Mouse (Mus musculus): ENCODE measurements around the gene Oas1c.
"Not testable (repeated sequence)": the region's sequence is repeated elsewhere in the genome, so short reads cannot be mapped to it uniquely, and the experiment has no call there.

Gene Oas1c

DNA sequence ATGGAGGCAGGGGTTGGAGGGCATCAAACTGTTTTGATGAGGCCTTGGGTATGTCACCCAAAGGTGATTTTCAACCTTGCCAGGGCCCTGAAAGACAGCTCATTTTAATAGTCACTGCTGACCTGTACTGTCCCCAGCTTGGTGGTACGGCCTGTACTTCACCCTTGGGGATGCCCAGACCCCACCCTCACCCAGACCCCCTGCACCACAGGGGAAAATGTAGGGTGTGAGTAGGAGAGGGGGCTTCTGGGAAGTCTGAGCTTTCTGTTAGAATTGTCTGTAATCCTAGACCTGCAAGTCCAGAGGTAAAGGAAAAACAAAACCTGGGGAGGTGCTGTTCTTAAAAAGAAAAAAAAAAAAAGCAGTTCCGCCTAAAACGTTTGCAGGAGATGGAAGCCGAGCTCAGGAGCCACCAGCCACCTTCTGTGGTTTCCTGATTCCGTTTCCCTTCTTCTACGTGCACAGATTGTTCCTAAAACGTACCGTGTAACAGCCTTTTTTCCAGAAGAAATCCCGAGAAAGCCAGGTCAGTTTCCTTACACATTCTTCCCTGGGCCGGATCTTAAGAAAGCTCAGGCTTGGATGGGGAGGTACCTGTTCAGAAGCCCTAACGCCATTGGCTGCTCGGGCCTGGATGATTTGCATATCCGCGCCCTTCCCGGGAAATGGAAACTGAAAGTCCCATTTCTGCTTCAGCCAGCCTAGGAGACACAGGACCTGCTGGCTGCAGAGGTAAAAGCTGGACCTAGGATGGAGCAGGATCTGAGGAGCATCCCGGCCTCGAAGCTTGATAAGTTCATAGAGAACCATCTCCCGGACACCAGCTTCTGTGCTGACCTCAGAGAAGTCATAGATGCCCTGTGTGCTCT is at the start of gene Oas1c:
Gene Oas1c (minus strand): TSS at position 564 of the 869 bp plus-strand sequence.
- in situ Hi-C loops (cut with MboI; ENCODE audit: low pct_unique_long_range_greater_than_20kb in 1 of 2, low sequenced_read_pairs in 2 of 2, unreplicated experiment in 1 of 2): no loop called here

DNA sequence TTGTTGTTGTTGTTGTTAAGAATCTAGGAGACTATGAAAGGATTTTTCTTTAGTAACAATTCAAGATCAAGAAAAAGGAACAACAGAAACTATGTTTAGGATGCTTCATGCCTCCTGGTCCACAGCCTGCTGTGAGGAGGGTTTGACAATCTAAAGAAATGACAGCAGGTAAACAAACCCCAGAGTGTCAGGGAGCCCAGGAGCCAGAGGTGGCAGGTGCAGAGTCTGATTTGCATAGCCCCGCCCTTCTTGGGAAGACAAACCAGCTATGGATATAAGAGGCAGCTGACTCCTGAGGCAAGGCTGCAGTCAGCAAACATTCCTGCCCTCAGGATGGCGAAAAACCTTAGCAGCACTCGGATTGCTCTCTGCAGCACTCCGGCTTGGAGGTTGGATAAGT is 48.8 kb upstream of the Oas1c start, which contains the start of gene Oas1h:
Gene Oas1h (plus strand): TSS at position 301 of the 400 bp plus-strand sequence.
- in situ Hi-C loops (cut with MboI; ENCODE audit: low pct_unique_long_range_greater_than_20kb in 1 of 2, low sequenced_read_pairs in 2 of 2, unreplicated experiment in 1 of 2): no loop called here

DNA sequence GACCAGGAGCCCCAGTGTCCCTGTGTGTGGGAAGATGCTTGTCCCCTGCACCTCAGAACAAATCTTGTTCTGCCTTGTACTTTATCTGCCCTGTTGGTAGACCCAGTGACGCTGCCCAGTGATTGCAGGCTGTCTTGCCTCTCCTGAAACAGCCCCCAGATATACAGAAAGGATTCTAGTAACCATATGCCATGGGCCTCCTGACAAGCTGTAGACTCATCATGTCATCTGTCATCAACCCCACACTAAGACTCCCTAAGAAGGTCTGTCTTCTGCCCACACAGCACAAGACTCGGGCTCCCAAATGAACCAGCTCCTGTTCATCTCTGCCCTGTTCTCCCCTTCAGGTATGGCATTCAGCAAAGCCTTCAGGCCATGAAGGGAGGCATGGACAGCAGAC is 46.9 kb upstream of the Oas1c start:
- in situ Hi-C loops (cut with MboI; ENCODE audit: low pct_unique_long_range_greater_than_20kb in 1 of 2, low sequenced_read_pairs in 2 of 2, unreplicated experiment in 1 of 2): no loop called here

DNA sequence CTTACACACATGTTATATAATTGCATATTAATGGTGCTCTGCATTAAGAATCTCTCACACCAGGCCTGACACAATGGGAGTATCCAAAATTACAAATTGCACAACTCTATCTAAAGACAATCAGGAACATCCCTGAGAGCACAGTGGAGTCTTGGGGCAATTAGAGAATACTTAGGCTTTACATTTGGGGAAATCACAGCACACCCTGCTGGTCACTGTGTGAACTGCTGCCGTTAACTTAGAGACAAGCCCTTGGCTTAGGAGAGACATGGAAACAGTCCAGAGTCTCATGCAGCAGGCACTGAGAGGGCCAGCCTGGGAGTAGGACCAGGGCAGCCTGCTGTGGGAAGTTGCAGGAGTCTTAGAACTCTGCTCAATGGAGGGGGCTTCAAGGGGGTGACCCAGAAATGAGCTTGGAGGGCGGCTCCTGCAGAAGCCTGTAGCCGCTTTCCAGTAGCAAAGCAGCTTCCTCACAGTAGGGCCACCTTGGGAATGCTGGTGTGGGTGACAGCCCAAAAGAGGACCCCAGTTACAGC is 37.4 kb upstream of the Oas1c start:
- in situ Hi-C loops (cut with MboI; ENCODE audit: low pct_unique_long_range_greater_than_20kb in 1 of 2, low sequenced_read_pairs in 2 of 2, unreplicated experiment in 1 of 2): loop anchor here (10.0 kb wide), 1 partner anchor 135 kb away; no protein-coding TSS in a partner anchor

DNA sequence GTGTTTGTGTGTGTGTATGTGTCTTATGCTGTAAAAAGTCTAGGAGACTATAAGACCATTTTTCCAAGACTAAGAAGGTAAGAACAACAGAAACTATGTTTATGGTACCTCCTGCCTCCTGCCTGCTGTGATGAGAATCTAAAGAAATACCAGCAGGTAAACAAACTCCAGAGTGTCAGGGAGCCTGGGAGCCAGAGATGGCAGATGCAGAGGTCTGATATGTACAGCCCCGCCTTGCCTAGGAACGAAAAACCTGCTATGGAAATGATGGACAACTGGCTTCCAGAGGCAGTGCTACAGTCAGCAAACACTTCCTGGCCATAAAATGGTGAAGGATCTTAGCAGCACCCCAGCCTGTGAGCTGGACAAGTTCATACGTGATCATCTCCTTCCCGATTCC is 34.8 kb upstream of the Oas1c start, which contains the start of gene Oas1f:
Gene Oas1f (plus strand): TSS at position 301 of the 400 bp plus-strand sequence.
- in situ Hi-C loops (cut with MboI; ENCODE audit: low pct_unique_long_range_greater_than_20kb in 1 of 2, low sequenced_read_pairs in 2 of 2, unreplicated experiment in 1 of 2): loop anchor here (10.0 kb wide), 1 partner anchor 138 kb away; no protein-coding TSS in a partner anchor

DNA sequence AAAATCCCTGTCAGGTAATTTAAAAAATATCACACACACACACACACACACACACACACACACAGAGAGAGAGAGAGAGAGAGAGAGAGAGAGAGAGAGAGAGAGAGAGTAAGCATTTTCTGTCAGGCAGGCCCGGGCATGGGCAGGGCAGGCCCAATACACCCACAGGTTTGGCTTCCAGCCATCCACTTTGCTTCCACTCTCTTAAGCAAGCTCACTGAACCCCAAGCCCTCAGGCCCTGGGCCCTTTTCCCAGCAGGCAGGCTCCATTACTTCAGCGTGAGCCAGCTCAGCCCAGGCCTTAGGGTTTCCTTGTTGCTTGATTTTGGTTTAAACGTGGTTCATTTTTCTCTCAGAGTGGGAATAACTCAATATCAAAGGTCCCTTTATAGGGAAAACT is 32.4 kb upstream of the Oas1c start:
- in situ Hi-C loops (cut with MboI; ENCODE audit: low pct_unique_long_range_greater_than_20kb in 1 of 2, low sequenced_read_pairs in 2 of 2, unreplicated experiment in 1 of 2): loop anchor here (10.0 kb wide), 1 partner anchor 140 kb away; no protein-coding TSS in a partner anchor

DNA sequence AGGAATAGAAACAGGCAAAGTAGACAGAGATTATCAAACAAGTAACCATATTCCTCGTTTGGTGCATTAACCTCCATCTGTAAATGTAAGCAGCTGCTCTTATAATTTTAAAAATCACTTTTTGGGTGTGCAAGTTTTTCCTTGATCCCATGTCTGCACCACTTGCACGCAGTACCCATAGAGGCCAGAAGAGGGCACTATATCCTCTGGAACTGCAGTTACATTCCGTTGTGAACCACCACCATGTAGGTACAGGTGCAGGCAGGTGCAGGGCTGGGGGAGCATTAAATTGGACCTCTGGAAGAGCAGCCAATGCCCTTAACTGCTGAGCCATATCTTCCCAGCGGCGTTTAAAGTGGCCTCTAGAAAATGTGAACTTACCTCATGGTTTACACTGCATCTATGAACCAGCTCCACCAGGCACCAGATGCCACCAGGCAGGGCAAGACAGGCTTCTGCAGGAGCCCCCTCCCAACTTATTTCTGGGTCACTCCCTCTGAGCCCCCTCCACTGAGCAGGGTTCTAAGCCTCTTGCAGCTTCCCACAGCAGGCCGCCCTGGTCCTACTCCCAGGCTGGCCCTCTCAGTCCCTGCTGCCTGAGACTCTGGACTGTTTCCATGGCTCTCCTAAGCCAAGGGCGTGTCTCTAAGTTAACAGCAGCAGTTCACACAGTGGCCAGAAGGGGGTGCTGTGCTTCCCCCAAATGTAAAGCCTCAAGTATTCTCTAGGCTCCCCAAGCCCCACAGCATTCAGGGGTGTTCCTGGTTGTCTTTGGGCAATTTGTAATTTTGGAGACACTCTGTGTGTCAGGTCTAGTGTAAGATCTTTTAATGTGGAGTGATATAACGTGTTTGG is 24.6 kb upstream of the Oas1c start:
- in situ Hi-C loops (cut with MboI; ENCODE audit: low pct_unique_long_range_greater_than_20kb in 1 of 2, low sequenced_read_pairs in 2 of 2, unreplicated experiment in 1 of 2): no loop called here

DNA sequence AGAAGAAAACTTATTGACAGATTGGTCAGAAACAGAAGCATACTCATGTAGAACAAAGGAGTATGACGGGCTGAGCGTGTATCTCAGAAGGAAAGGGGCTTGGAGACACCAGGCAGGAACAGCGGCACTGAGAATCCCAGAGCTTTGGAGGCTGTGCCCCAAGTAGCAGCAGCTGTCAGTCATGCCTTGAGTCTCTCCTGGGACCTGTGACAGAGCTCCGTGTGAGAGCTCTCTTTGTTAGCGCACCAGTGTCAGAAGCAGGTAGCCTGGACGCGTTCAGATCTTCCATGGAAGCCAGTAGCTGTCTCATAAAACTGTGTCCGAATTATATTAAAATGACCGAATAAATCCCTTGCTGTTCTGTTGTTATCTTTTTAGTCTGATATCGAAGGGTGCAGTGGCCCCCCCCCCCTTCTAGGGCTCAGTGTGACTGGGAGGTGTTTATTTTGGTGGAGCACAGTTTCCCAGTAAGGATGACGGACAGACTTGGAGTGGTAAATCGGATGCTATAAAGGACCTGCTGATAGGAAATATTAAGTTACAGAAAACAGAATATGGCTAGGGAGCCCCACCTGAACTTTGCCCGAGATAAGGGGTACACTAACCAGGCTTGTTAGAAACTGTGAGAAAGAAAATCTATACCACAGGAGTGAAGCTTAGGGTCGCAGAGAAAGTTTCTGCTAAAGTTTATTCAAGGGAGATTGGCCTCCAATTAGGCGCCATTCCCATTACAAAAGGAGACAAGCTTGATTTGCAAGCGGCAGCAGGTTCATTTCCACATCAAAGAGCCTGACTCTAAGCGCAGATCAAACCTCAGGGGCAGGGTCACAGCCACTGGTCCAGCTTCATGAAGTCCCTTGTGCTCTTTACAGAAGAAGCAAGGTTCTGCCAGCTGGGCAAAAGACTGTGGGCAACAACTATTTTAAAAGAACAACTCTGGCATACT is 21.3 kb upstream of the Oas1c start:
- in situ Hi-C loops (cut with MboI; ENCODE audit: low pct_unique_long_range_greater_than_20kb in 1 of 2, low sequenced_read_pairs in 2 of 2, unreplicated experiment in 1 of 2): no loop called here

DNA sequence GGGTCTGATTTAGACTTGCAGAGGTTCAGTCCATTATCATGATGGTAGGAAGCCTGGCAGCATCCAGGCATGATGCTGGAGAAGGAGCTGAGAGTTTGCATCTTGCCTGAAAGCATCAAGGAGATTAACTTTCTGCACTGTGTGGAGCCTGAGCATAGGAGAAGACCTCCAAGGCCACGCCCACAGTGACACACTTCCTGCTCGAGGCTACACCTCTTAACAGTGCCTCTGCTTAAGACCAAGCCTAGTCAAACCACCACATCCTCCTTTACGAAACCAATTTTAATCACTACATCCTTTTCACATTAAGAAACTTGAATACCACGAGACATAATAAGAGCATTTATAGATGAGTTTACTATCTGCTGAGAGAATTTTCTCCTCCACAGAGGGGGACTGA is 18.7 kb upstream of the Oas1c start:
- in situ Hi-C loops (cut with MboI; ENCODE audit: low pct_unique_long_range_greater_than_20kb in 1 of 2, low sequenced_read_pairs in 2 of 2, unreplicated experiment in 1 of 2): no loop called here

DNA sequence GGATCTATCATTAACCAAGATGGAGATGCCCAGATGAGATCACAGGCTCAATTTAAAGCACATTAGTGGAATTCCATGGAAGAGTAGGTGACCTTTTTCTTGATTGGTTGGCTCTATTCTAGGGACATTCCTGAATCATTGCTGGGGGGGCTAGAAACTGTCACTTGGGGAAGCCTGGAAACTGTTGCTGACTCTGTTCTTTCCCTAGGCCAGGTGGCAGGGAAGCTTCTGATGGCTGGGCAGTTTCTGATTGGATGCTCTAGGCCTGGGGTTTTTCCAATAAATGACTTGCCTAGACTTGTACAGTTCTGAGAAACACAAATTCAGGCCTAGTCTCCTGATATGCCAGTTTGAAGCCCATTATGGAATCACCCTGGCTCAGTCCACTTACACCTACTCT is 6.7 kb upstream of the Oas1c start:
- in situ Hi-C loops (cut with MboI; ENCODE audit: low pct_unique_long_range_greater_than_20kb in 1 of 2, low sequenced_read_pairs in 2 of 2, unreplicated experiment in 1 of 2): no loop called here

DNA sequence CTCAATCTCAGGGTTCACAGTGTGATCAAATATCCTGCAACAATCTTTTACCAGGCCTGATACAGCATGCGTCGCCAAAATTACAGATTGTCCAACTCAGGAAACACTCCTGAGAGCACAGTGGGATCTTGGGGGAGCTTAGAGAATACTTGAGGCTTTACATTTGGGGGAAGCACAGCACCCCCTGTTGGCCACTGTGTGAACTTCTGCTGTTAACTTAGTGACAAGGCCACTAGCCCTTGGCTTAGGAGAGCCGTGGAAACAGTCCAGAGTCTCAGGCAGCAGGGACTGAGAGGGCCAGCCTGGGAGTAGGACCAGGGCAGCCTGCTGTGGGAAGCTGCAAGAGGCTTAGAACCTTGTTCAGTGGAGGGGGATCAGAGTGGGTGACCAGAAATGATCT is 3.6 kb upstream of the Oas1c start:
- in situ Hi-C loops (cut with MboI; ENCODE audit: low pct_unique_long_range_greater_than_20kb in 1 of 2, low sequenced_read_pairs in 2 of 2, unreplicated experiment in 1 of 2): no loop called here

DNA sequence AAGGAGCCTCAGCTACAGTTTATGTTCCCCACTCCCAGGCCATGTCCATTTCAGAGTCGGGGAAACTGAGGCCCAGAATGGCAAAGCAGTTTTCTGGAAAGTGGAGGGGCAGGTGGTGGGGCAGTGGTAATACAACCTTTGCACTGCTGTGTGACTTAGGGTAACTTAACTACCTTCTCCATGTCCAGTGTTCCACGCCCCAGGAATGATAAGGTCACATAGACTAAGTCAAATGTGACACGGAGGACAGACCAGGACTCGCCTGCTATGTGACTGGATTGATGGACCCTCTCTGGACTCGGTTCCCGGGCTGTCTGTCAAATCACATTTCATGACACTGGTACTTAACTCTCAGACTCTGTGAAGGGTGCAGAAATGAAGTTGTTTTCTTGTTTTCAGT is 709 bp upstream of the Oas1c start:
- in situ Hi-C loops (cut with MboI; ENCODE audit: low pct_unique_long_range_greater_than_20kb in 1 of 2, low sequenced_read_pairs in 2 of 2, unreplicated experiment in 1 of 2): no loop called here

DNA sequence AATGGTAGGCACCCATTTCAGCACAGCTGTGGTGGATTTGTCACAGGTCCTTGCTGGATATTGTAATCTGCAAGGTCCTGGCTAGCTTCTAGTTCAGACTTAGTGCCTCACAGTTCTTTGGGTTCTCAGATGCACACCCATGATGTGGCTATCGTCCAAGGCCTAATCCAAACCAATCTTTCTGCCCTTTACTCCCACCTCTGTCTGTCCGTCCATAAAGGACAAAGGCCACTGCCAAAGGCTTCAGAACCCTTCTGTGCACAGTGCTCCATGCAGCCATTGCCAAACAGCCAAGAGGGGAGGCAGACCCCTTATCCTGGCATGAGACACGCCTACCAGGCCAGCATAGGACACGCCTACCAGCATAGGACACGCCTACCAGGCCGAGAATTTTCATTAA is 3.1 kb downstream of the Oas1c start:
- in situ Hi-C loops (cut with MboI; ENCODE audit: low pct_unique_long_range_greater_than_20kb in 1 of 2, low sequenced_read_pairs in 2 of 2, unreplicated experiment in 1 of 2): no loop called here

DNA sequence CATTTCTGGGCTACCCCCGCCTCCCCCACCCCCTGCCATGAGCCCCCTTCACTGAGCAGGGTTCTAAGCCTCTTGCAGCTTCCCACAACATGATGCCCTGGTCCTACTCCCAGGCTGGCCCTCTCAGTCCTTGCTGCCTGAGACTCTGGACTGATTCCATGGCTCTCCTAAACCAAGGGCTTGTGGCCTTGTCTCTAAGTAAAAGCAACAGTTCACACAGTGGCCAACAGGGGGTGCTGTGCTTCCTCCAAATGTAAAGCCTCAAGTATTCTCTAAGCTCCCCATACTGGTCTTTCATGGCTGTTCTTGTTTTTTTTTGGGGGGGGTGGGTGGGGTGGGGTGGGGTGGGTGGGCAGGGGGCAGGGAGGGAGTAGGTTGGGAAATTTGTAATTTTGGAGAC is 5.9 kb downstream of the Oas1c start:
- in situ Hi-C loops (cut with MboI; ENCODE audit: low pct_unique_long_range_greater_than_20kb in 1 of 2, low sequenced_read_pairs in 2 of 2, unreplicated experiment in 1 of 2): no loop called here

DNA sequence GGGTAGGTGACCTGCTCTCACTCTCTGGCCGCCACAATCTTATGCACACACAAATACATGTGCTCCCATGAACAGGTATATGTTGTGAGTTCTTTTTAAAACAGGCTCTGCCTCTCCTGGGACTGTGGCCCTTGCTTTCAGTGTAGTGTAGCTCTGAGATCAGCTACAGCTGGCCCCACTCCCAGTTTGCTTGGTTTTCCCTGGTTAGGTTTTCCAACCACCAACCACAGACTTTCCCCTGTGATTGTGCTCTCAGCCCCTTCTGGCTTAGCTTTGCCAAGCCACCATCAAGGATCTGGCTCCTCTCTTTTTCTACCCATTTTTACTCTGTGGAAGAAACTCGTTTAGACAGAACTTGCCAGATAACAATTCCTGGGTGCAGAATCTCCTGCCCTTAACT is 8.7 kb downstream of the Oas1c start:
- in situ Hi-C loops (cut with MboI; ENCODE audit: low pct_unique_long_range_greater_than_20kb in 1 of 2, low sequenced_read_pairs in 2 of 2, unreplicated experiment in 1 of 2): no loop called here

DNA sequence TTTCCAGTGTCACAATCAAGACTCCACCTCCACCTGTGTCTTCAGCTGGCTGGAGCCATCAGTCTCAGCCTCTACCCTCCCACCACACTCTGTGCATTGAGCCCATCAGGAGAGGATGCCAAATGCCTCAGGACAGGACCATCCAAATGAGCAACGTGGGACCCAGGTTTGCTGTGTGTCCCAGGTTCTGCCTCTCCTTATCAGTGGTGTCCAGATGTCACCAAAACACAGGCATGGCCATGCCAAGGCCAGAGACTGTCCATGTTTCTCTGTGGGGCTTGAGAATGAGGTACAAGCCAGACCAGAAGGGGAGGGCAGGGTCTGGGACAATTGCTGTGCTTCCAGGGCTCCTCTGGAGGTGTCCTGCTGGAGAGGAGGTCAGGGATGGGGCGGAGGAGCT is 13.4 kb downstream of the Oas1c start:
- in situ Hi-C loops (cut with MboI; ENCODE audit: low pct_unique_long_range_greater_than_20kb in 1 of 2, low sequenced_read_pairs in 2 of 2, unreplicated experiment in 1 of 2): not testable (repeated sequence)

DNA sequence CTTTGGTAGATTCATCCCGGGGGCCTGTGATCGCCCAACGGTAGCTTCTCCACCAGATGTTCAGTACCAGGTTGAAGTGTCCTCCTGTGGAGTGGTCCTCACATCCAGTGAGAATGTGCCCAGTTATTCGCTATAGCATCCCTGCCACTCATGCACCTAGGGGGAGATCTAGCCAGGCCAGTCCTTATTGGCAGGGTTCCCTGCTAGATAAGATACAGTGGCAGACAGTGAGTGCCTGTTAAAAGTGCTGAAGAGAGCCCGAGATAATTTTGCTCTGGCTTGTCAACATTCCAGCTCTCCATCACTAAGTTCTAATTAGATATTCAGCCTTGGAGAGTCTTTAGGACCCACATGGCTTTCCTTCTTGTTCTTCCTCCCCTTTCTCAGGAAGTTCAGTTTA is 14.2 kb downstream of the Oas1c start:
- in situ Hi-C loops (cut with MboI; ENCODE audit: low pct_unique_long_range_greater_than_20kb in 1 of 2, low sequenced_read_pairs in 2 of 2, unreplicated experiment in 1 of 2): not testable (repeated sequence)

DNA sequence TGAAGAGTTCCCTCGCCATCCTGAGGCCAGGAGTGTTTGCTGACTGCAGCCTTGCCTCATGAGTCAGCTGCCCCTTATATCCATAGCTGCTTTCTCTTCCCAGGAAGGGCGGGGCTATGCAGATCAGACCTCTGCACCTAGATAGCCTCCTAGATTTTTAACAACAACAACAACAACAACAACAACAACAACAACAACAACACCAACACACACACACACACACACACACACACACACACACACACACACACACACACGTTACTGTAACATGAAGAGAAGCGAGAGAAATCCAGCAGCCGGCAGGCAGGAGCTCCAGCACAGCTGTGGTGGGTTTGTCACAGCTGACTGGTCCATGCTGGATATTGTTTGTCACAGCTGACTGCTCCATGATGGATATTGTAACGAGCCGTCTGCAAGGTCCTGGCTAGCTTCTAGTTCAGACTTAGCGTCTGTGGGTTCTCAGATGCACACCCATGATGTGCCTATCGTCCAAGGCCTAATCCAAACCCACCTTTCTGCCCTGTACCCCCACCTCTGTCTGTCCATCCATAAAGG is 16.8 kb downstream of the Oas1c start, which contains the start of gene Oas1e:
Gene Oas1e (minus strand): TSS at position 51 of the 555 bp plus-strand sequence.
- in situ Hi-C loops (cut with MboI; ENCODE audit: low pct_unique_long_range_greater_than_20kb in 1 of 2, low sequenced_read_pairs in 2 of 2, unreplicated experiment in 1 of 2): not testable (repeated sequence)

All from mouse embryonic stem cell (cell line).